Mouse (Mus musculus) hindbrain, embryonic 12.5 days (tissue): ENCODE results near the gene Cbfa2t3. TPM values are rescaled to one million over a fixed set of nuclear protein-coding genes. Genes with fewer than 3 reads are reported as not detected.

Experiments used
- ATAC-seq: fragments of 200-750 bp; cut with Nextera tagmentation; 2 replicates; pipeline ENCODE4 v1.8.0; 2017; ENCODE audit warnings: moderate TSS enrichment; ENCODE audit not compliant: low FRiP score
- H3K27ac ChIP-seq: fragments of 300-500 bp; sonication (generic); 2 replicates; pipeline ENCODE4 v1.5.1; 2016; ENCODE audit warnings: mild to moderate bottlenecking
- H3K27me3 ChIP-seq: fragments of 300-500 bp; sonication (generic); 2 replicates; pipeline ENCODE4 v1.6.1; 2016; ENCODE audit warnings: mild to moderate bottlenecking
- H3K36me3 ChIP-seq: fragments of 300-500 bp; sonication (generic); 2 replicates; pipeline ENCODE4 v1.6.1; 2016; ENCODE audit warnings: mild to moderate bottlenecking
- H3K4me1 ChIP-seq: fragments of 300-500 bp; sonication (generic); 2 replicates; pipeline ENCODE4 v1.6.1; 2016
- H3K4me2 ChIP-seq: fragments of 300-500 bp; sonication (generic); replicated peaks from 2 replicates; pipeline ENCODE4 v1.6.1; 2016; ENCODE audit warnings: mild to moderate bottlenecking
- H3K4me3 ChIP-seq: fragments of 300-500 bp; sonication (generic); 2 replicates; pipeline ENCODE4 v1.5.1; 2016; ENCODE audit warnings: mild to moderate bottlenecking
- H3K9ac ChIP-seq: fragments of 300-500 bp; sonication (generic); 2 replicates; pipeline ENCODE4 v1.6.1; 2016; ENCODE audit warnings: mild to moderate bottlenecking, moderate library complexity
- H3K9me3 ChIP-seq: fragments of 300-500 bp; sonication (generic); replicated peaks from 2 replicates; pipeline ENCODE4 v1.6.1; 2016; ENCODE audit warnings: mild to moderate bottlenecking
- WGBS: fragments of 180-500 bp; shearing (Covaris S2); methylation state at CpG from one replicate; pipeline ENCODE4 v1.1.7; 2016; 5-methylcytosine and 5-hydroxymethylcytosine counted together
- polyA plus RNA-seq: library from polyadenylated mRNA; unstranded; fragments of >200 nt; fragmentation: Nextera tagmentation; extraction: Ambion mirVana; gene quantifications from 2 replicates; pipeline ENCODE4 v1.2.1, GENCODE M21; 2016

The Cbfa2t3 gene
- polyA plus RNA-seq, 1 experiment from 2014 or later, result 17.1 TPM

DNA sequence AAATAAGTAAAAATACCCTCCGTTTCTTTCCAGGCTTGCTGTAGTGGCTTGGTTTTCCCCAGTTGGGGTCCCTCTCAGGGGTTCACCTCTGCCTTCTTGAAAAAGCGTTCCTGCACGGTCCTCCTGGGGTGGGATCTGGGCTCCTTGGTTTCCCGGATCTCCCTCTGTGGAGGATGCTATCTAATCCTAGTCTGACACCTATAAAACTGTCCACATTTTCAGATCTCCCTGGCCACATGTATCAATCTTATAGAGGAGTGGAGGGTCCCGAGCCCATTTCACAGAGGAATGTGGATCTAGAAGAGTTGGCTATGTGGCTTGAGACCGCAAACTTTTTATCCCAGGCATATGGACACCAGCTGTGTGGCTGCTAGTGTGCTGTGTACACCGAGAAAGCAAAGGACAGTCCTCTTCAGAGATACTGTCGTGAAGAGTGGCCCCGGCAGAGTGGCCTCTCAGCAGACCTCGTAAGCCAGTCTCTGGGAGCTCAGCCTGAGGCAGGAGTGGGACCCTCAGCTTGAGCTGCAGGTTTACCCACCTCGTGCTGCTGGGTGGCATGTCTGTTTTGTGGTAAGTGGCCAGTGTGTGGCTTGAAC lies 19.5 kb downstream of the Cbfa2t3 start:
- Histone ChIP-seq H3K27me3 (peaks cover 69% of the 10 kb centered on the region), H3K4me3 (peak overlapping the region; percentile 77), H3K9me3 (no peaks in the 10 kb centered on the region), H3K36me3 (no peaks in the 10 kb centered on the region), H3K4me1 (peaks cover 52% of the 10 kb centered on the region), H3K9ac (peak overlapping the region; percentile 43; the same call in 1 of the 2 replicates), H3K4me2 (peak overlapping the region; percentile 92), H3K27ac (peak overlapping the region; percentile 96)
- 24% methylated on average over 11 of the region's 11 CpGs for WGBS
- no peak for ATAC-seq

DNA sequence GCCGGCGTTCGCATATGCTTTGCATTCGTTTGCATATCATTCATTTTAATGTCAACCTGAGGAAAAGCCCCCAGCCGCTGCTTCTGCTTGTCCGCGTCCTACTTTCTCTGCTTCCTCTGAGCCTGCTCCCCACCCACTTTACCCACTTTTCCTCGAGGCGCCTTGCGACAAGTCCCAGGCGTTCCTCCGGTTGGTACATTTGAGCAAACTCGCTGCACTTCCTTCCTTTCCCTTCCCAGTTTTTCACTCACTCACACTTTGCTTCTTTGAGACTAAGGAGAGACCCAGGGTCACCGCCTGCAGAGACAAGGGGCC lies 20.1 kb downstream of the Cbfa2t3 start:
- 1% methylated on average over 14 of the region's 14 CpGs for WGBS
- Histone ChIP-seq H3K4me1 (peaks cover 58% of the 10 kb centered on the region), H3K9me3 (no peaks in the 10 kb centered on the region), H3K27me3 (peaks cover 75% of the 10 kb centered on the region), H3K9ac (peak overlapping the region; percentile 43; the same call in 1 of the 2 replicates), H3K27ac (peak overlapping the region; percentile 96), H3K4me2 (peak overlapping the region; percentile 92), H3K4me3 (peak overlapping the region; percentile 77), H3K36me3 (no peaks in the 10 kb centered on the region)
- no peak for ATAC-seq

DNA sequence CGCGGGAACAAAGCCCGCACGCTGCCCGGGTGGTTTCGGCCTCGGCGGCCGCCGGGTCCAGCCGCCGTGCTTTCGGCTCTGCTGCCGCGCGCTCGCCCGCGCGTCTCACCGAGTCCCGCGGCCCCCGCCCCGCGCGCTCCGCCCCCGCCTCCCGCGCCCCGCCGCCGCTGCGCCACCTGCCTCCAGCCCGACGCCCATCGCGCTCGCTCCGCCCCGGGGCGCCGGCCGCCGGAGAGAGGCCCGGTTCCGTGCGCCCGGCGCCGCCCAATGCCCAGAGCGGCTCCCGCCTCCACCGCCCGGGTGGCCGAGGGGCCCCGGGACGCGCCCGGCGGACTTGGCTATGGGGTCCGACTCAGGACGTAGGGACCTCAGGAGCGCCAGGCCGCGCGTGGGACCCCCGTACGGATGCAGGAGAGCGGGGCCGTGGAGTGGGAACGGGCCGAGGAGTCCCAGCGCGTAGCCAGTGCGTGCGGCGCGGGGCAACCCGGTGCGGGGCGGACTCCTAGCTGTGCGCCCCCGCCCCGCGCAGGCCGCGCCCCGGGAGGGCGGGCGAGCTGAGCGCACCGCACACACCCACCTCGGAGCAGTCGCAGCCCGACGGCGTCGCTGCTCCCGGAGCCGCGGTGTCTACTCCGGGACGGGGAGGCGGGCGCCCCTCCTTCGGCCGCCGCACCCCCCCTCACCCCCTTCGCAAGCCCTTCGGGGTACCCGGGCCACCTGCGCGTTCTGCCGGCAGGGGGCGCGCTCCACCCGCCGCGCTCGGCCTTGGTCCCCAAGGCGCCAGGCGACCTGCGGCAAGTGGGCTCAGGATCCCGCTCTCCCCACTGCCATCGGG lies 20.6 kb downstream of the Cbfa2t3 start:
- H3K9ac ChIP-seq, result peak overlapping the region; percentile 88
- H3K4me2 ChIP-seq, result peak overlapping the region; percentile 92
- WGBS, result under 1% methylated on average over 106 of the region's 127 CpGs
- peaks cover 81% of the 10 kb centered on the region for H3K27me3 ChIP-seq
- peak; percentile 83 for ATAC-seq
- H3K27ac ChIP-seq, result peak overlapping the region; percentile 96
- peaks cover 64% of the 10 kb centered on the region for H3K4me1 ChIP-seq
- peak overlapping the region; percentile 77 for H3K4me3 ChIP-seq
- no peaks in the 10 kb centered on the region for H3K36me3 ChIP-seq
- H3K9me3 ChIP-seq, result no peaks in the 10 kb centered on the region

DNA sequence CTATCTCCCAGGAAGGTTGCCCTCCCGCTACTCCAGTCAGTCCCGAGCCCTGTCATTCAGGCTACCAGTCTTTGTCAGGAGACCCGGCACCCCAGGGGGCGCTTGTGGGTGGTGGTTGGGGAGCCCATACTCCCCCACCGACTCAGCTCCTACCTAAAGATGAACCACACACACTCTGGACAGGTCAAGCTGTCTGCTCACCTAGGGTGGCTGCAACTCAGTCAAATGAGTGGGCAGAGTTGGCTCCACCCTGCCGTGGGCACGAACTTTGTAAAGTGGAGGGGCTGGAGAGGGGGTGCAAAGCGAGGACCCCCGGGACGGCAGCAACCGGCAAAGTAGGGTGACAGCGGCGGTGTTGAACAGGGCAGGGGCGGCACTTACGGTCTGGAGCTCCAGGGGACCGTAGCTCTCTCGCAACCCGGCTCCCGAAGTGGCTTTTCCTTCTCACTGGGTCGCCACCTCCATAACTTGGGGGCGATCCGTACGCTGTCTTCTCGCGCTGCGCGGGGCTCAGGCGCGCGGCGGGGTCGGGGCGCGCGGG lies 21.4 kb downstream of the Cbfa2t3 start:
- Histone ChIP-seq H3K4me1 (peaks cover 70% of the 10 kb centered on the region), H3K9me3 (no peaks in the 10 kb centered on the region), H3K4me3 (peak overlapping the region; percentile 77), H3K27me3 (peaks cover 85% of the 10 kb centered on the region), H3K4me2 (peak overlapping the region; percentile 92), H3K9ac (peak overlapping the region; percentile 88), H3K36me3 (no peaks in the 10 kb centered on the region), H3K27ac (peak overlapping the region; percentile 96)
- 2% methylated on average over 35 of the region's 35 CpGs for WGBS
- peak; percentile 15 for ATAC-seq

DNA sequence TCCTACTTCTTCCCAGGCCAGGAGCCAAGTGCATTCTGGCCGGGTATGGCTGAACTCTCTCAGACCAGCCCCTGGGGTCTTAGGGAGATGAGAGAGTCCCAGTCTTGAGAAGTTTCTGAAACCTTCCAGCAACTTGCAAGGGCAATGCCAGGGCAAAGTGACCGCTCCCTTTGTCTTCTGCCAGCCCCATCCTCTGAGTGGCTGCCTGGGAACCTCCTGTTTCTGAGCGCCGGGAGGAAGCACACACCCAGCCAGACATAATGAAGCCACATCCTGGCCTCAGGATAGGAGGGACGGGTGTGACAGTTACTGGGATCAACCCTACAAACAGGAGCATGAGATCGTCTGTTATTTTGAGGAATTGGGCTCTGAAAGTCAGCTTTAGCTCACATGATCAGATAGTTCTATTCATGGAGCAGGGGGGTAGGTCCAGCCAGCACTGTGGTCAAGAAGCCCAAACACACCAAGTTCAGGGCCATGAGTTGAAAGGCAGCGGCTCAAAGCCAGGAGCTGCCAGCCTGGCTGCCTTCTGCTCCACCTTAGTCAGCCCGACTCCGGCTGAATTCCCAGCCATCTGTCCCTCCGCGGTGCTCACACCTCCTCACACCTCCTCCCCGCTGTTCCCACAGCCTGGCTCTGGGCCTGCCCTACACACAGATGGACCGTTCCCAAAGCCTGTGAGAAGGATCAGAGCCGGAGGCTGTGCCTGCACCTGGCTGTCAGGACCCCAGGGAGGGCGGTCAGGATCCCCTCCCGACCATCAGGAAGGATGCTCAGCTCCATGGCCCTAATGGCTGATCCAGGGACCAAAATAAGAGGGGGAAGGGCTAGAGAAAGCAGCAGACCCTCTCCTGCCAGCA lies 22.1 kb downstream of the Cbfa2t3 start:
- H3K4me3 ChIP-seq, result peak overlapping the region; percentile 77
- peaks cover 83% of the 10 kb centered on the region for H3K27me3 ChIP-seq
- H3K36me3 ChIP-seq, result no peaks in the 10 kb centered on the region
- 11% methylated on average over 16 of the region's 16 CpGs for WGBS
- peak overlapping the region; percentile 92 for H3K4me2 ChIP-seq
- H3K27ac ChIP-seq, result peak overlapping the region; percentile 96
- ATAC-seq, result peak; percentile 51
- H3K9me3 ChIP-seq, result no peaks in the 10 kb centered on the region
- H3K4me1 ChIP-seq, result peaks cover 75% of the 10 kb centered on the region
- peak overlapping the region; percentile 88 for H3K9ac ChIP-seq

DNA sequence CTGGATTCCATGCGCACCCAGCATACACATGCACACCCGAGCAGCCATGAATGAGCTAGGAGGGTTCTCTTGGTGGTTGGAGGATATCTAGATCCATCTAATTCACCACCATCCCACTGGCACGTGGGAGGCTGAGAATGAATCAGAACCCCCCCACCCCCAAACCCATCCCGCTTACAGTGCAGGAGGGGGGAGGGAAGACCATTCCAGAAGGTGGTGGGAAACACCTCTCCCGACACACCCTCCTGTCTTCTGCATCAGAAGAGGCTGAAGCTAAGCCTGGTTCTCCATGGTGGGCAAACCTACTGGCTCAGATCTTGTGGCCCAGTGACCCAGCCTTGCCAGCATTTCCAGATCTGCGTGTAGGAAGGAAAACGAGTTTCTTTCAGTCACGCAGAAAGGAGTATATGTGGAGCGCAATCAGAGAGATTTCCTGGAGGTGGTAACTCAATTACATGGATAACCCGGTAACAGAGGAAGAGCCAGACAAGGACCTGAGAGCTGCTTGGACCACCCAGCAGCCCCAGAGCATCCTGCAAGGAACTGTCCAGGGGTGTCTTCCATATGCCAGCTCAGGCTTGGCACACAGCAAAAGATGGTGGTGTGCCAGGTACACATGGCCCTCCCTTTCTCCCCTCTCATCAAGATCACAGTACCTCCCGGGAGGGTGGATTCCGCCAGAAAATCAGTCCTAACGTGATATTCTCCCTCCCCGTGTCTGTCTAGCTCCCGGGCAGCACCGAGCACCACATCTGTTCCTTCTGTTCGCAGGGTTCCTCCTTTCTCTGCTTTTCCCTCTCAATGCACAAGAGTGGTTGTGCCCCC lies 23.1 kb downstream of the Cbfa2t3 start:
- Histone ChIP-seq H3K4me2 (peak overlapping the region; percentile 92), H3K36me3 (no peaks in the 10 kb centered on the region), H3K9ac (peak overlapping the region; percentile 88), H3K27ac (peak overlapping the region; percentile 96), H3K4me3 (peak overlapping the region; percentile 77), H3K9me3 (no peaks in the 10 kb centered on the region), H3K4me1 (peaks cover 79% of the 10 kb centered on the region), H3K27me3 (peaks cover 81% of the 10 kb centered on the region)
- ATAC-seq, result no peak
- 78% methylated on average over 17 of the region's 17 CpGs for WGBS

DNA sequence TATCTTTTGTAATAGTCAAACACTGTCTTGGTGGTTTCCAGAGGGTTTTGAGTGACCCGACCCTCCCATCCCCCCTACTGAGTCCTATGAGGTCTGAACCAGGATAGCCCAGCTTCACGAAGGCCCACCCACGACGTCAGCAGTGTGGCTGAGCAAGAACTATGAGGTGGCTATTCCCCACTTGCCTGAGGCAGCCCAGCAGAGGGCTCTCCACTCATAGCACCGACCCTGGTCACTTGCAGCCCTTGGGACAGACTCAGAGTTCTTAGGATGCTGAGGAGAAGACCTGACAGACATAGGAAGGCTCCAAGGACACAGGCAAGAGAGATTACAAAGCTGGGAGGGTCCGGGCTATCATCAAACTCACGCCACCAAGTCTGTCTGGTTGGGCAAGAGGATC lies 23.9 kb downstream of the Cbfa2t3 start:
- Histone ChIP-seq H3K27me3 (peaks cover 77% of the 10 kb centered on the region), H3K4me3 (peak overlapping the region; percentile 77), H3K27ac (no peak overlapping the region), H3K36me3 (no peaks in the 10 kb centered on the region), H3K4me2 (peak overlapping the region; percentile 92), H3K9ac (no peak overlapping the region; the same call in 1 of the 2 replicates), H3K9me3 (no peaks in the 10 kb centered on the region), H3K4me1 (peaks cover 80% of the 10 kb centered on the region)
- ATAC-seq, result no peak
- WGBS, result 44% methylated on average over 7 of the region's 7 CpGs

DNA sequence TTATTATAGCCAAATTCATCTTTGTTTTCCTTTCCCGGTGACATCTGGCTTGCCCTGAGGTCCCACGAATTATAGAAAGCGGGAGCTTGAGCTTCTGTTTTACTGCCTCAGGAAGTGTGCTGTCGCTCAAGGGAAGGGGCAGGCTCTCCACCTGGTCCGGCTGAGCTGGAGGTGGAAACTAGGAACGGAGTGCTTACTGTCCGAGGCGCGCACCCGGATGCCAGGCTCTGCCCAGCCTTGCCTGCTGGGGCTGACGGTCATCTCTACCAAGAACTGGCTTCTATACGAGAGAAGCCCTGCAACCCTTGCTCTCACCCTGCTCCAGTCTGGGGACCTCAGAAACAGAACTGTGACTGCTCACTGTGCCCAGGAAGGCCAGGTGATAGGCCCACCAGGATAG lies 24.9 kb downstream of the Cbfa2t3 start:
- Histone ChIP-seq H3K9ac (no peak overlapping the region), H3K27me3 (peaks cover 72% of the 10 kb centered on the region)

DNA sequence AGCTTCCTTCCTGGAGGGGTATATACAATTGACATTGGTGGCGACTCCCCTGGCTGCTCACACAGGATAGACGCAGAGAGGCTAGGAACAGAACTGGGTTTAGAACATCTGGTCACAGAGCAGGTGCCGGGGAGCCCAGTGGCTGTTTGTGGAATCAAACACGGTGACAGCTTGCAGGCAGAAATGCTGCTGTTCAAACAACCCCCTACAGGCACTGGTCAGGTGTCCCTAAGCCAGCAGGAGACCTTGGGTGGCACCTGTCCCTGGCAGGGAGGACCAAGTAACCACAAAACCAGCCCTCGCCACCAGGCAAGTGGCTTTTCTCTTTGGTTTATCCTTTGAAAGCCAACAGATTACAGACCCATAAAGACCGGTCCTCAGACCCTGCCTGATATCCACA lies 27.0 kb downstream of the Cbfa2t3 start:
- no peak overlapping the region for H3K27ac ChIP-seq
- no peaks in the 10 kb centered on the region for H3K9me3 ChIP-seq
- H3K36me3 ChIP-seq, result no peaks in the 10 kb centered on the region
- no peak for ATAC-seq
- H3K4me2 ChIP-seq, result no peak overlapping the region
- no peak overlapping the region for H3K4me3 ChIP-seq
- peaks cover 63% of the 10 kb centered on the region for H3K27me3 ChIP-seq
- peaks cover 78% of the 10 kb centered on the region for H3K4me1 ChIP-seq
- H3K9ac ChIP-seq, result no peak overlapping the region
- 71% methylated on average over 6 of the region's 6 CpGs for WGBS

More for the DNA sequence above, 24.9 kb downstream of the Cbfa2t3 start:
- no peak for ATAC-seq
- no peak overlapping the region for H3K4me3 ChIP-seq
- no peaks in the 10 kb centered on the region for H3K36me3 ChIP-seq
- H3K27ac ChIP-seq, result no peak overlapping the region
- peaks cover 74% of the 10 kb centered on the region for H3K4me1 ChIP-seq
- 84% methylated on average over 12 of the region's 12 CpGs for WGBS
- peak overlapping the region; percentile 92 for H3K4me2 ChIP-seq
- no peaks in the 10 kb centered on the region for H3K9me3 ChIP-seq

DNA sequence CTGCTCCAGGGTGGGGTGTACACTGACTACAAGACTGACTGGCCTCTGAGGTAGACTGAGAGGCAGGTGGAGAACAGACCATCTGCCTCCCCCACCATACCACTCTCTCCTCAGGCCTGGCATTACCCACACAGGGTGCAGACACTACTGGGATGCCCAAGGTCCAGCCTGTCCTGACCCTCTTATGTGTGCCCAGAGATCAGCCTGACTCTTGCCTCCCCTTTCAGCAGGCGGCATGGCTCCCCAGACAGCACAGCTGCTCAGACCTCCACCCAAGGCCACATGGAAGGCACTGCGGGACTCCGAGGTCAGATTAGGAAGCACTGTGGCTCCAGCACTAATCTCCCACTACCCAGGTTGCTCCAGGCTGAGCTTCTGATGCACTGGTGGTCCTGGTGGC lies 28.2 kb downstream of the Cbfa2t3 start:
- Histone ChIP-seq H3K4me1 (peaks cover 79% of the 10 kb centered on the region), H3K9me3 (no peaks in the 10 kb centered on the region), H3K4me2 (no peak overlapping the region), H3K27me3 (peaks cover 52% of the 10 kb centered on the region), H3K4me3 (no peak overlapping the region), H3K9ac (0 out of 2 replicates have a peak overlapping the region, but pooled peaks have one; percentile 14), H3K27ac (no peak overlapping the region), H3K36me3 (no peaks in the 10 kb centered on the region)
- ATAC-seq, result 0 out of 2 replicates have a peak, but pooled peaks have one; percentile 9
- WGBS, result 61% methylated on average over 3 of the region's 3 CpGs

DNA sequence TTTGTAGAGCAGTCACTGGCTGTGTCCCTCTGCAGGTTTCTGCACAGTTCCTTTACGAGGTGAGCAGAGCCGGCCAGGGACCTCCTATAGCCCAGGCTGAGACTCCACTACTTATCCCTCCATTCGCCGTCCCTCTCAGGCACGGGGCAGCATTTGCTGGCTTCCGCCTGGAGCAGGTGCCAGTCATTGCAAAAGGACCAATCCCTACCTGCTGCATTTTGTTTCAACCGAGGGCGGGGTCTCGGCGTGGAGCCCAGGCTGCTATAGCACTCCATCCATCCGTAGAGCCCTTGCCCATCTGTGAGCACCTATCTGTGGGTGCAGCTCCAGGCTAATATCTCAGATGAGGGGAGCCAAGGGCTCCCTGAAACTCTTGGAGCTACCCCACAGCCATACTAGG lies 28.9 kb downstream of the Cbfa2t3 start:
- Histone ChIP-seq H3K4me1 (peaks cover 79% of the 10 kb centered on the region), H3K4me2 (peak overlapping the region; percentile 8; the same call in 1 of the 2 replicates), H3K9me3 (no peaks in the 10 kb centered on the region), H3K9ac (no peak overlapping the region; the same call in 1 of the 2 replicates), H3K4me3 (no peak overlapping the region), H3K27me3 (peaks cover 46% of the 10 kb centered on the region), H3K36me3 (no peaks in the 10 kb centered on the region), H3K27ac (no peak overlapping the region)
- WGBS, result 26% methylated on average over 11 of the region's 11 CpGs
- ATAC-seq, result no peak
